ENCODE assay signal across 7 mouse cellular contexts in genomic region chr17:14280425-14280833, GRCm38 (mm10). TPM values are rescaled to one million over a fixed set of nuclear protein-coding genes. Genes with fewer than 3 reads are reported as not detected.
DNase-seq lines count a peak whose midpoint lies in the region; ATAC-seq and TF ChIP-seq lines count a peak whose summit lies in the region.

No protein-coding gene starts in this region.

- no peak for DNase-seq in testis, postnatal 14 days (ENCODE audit: low spot score)
- DNase-seq in lung, postnatal 10 days = peak; percentile 30
- DNase-seq in natural killer cell, adult 2 months (ENCODE audit: low spot score in 2 of 2) = no peak
- DNase-seq in right cerebral cortex, postnatal 4 days = no peak

- H3K27me3 ChIP-seq in testis, adult 2 months (ENCODE audit: control insufficient read depth, insufficient read depth, low read length) = no peaks in the 10 kb centered on the region
- peaks cover 69% of the 10 kb centered on the region for H3K27me3 ChIP-seq in forebrain, embryonic 13.5 days
- H3K27me3 ChIP-seq in hindbrain, embryonic 13.5 days = peaks cover 78% of the 10 kb centered on the region

- H3K27ac ChIP-seq in testis, adult 2 months (ENCODE audit: control insufficient read depth, insufficient read depth, low read depth, low read length) = no peak overlapping the region
- H3K27ac ChIP-seq in forebrain, embryonic 13.5 days = no peak overlapping the region
- no peak overlapping the region for H3K27ac ChIP-seq in hindbrain, embryonic 13.5 days

- H3K4me3 ChIP-seq in testis, adult 2 months (ENCODE audit: control insufficient read depth, low read depth, low read length) = peak overlapping the region; percentile 60
- H3K4me3 ChIP-seq in forebrain, embryonic 13.5 days = peak overlapping the region; percentile 42
- H3K4me3 ChIP-seq in hindbrain, embryonic 13.5 days = peak overlapping the region; percentile 53

- under 1% methylated on average over 31 of the region's 31 CpGs for WGBS in forebrain, embryonic 13.5 days
- under 1% methylated on average over 31 of the region's 31 CpGs for WGBS in hindbrain, embryonic 13.5 days

- no peaks in the 10 kb centered on the region for H3K36me3 ChIP-seq in testis, adult 2 months (ENCODE audit: control insufficient read depth, insufficient read depth, low read length)
- H3K36me3 ChIP-seq in forebrain, embryonic 13.5 days (ENCODE audit: poor library complexity, severe bottlenecking) = no peaks in the 10 kb centered on the region
- H3K36me3 ChIP-seq in hindbrain, embryonic 13.5 days = no peaks in the 10 kb centered on the region

- H3K4me1 ChIP-seq in testis, adult 2 months (ENCODE audit: control insufficient read depth, insufficient read depth, low read length) = peaks cover 7% of the 10 kb centered on the region; the same call in 1 of the 2 replicates
- H3K4me1 ChIP-seq in forebrain, embryonic 13.5 days = peaks cover 17% of the 10 kb centered on the region
- peaks cover 23% of the 10 kb centered on the region for H3K4me1 ChIP-seq in hindbrain, embryonic 13.5 days (replicated peaks)

- H3K4me2 ChIP-seq in forebrain, embryonic 13.5 days = peak overlapping the region; percentile 75
- H3K4me2 ChIP-seq in hindbrain, embryonic 13.5 days = peak overlapping the region; percentile 94

- ATAC-seq in forebrain, embryonic 13.5 days = no peak
- no peak for ATAC-seq in hindbrain, embryonic 13.5 days (ENCODE audit: low FRiP score)

- TF ChIP-seq POLR2A in testis, adult 2 months (IDR thresholded peaks at IDR 0.05; ENCODE audit: control insufficient read depth, low read depth, low read length) = no peak

- TF ChIP-seq CTCF in testis, adult 2 months (IDR thresholded peaks at IDR 0.05; ENCODE audit: control insufficient read depth, insufficient read depth, insufficient replicate concordance, low read depth, low read length) = no peak

- no peaks in the 10 kb centered on the region for H3K9me3 ChIP-seq in forebrain, embryonic 13.5 days (replicated peaks)
- no peaks in the 10 kb centered on the region for H3K9me3 ChIP-seq in hindbrain, embryonic 13.5 days

- H3K9ac ChIP-seq in forebrain, embryonic 13.5 days = no peak overlapping the region
- H3K9ac ChIP-seq in hindbrain, embryonic 13.5 days = peak overlapping the region; percentile 26; the same call in 1 of the 2 replicates

RNA-seq across cellular contexts. Expression of gene Smoc2, which starts 1.1 kb away (rescaled TPM):
- polyA plus RNA-seq in testis, adult 2 months (2012; rRNA removed) = 23.7 and 24.6 TPM in 2 replicates
- 0.66 and 1.1 TPM in 2 replicates for polyA plus RNA-seq in forebrain, embryonic 13.5 days (2015; fragmentation: Nextera tagmentation; extraction: Ambion mirVana)
- 4.4 and 7.0 TPM in 2 replicates for polyA plus RNA-seq in hindbrain, embryonic 13.5 days (2015; fragmentation: Nextera tagmentation; extraction: Ambion mirVana)
